Mouse (Mus musculus) heart, embryonic 13.5 days (tissue): Measurements from ENCODE around the gene Prame. TPM values are rescaled to one million over a fixed set of nuclear protein-coding genes. Genes with fewer than 3 reads are reported as not detected.

ENCODE experiments used
- polyA plus RNA-seq: library from polyadenylated mRNA; unstranded; fragments of >200 nt; fragmentation: Nextera tagmentation; extraction: Ambion mirVana; gene quantifications from 2 replicates; pipeline ENCODE4 v1.2.1, GENCODE M21; 2015

Gene Prame
- polyA plus RNA-seq, 1 experiment from 2014 or later: not detected

Other genes with a start within 250 kb of the Prame start
- not detected in 2 replicates for gene Gm7903, start 193.9 kb downstream of the Prame start, polyA plus RNA-seq
- not detected in 2 replicates for gene AV320801, start 133.1 kb downstream of the Prame start, polyA plus RNA-seq
- not detected in 2 replicates for gene Nxf7, start 28.9 kb downstream of the Prame start, polyA plus RNA-seq
- not detected in 2 replicates for gene Tcp11x2, start 66.1 kb upstream of the Prame start, polyA plus RNA-seq
- gene Tmsb15a, start 97.6 kb upstream of the Prame start, polyA plus RNA-seq: 0.88 TPM in 1 of 2 replicates, not detected in the other
- 8.6 and 9.6 TPM in 2 replicates for gene Armcx5, start 115.0 kb upstream of the Prame start, polyA plus RNA-seq
- 30.4 and 32.2 TPM in 2 replicates for gene Gprasp1, start 115.0 kb upstream of the Prame start, polyA plus RNA-seq
- 57.7 and 57.9 TPM in 2 replicates for gene Bhlhb9, start 169.9 kb upstream of the Prame start, polyA plus RNA-seq
- gene Gprasp2, start 211.3 kb upstream of the Prame start, polyA plus RNA-seq: 21.8 and 22.6 TPM in 2 replicates